Mouse (Mus musculus) liver, postnatal 0 days (tissue): ENCODE measurements around the gene Srek1ip1. TPM values are rescaled to one million over a fixed set of nuclear protein-coding genes. Genes with fewer than 3 reads are reported as not detected.
A peak's percentile ranks its signal among the peaks of the same experiment; 100 is the strongest.

Experiments
- ATAC-seq: fragments of 200-750 bp; cut with Nextera tagmentation; 2 replicates; pipeline ENCODE4 v1.8.0; 2017; ENCODE audit warnings: mild to moderate bottlenecking, moderate library complexity
- DNase-seq: peaks from one replicate; pipeline ENCODE4 v3.0.0-alpha.2; 2016
- H3K27ac ChIP-seq: fragments of 300-500 bp; sonication (generic); 2 replicates; pipeline ENCODE4 v1.5.1; 2014; ENCODE audit warnings: antibody characterized with exemption, moderate library complexity, mild to moderate bottlenecking, low read depth
- H3K27me3 ChIP-seq: fragments of 300-500 bp; sonication (generic); 2 replicates; pipeline ENCODE4 v1.6.1; 2014; ENCODE audit warnings: low read length, control low read depth, mixed read lengths; ENCODE audit not compliant: insufficient read depth
- H3K36me3 ChIP-seq: fragments of 300-500 bp; sonication (generic); replicated peaks from 2 replicates; pipeline ENCODE4 v1.6.1; 2014; ENCODE audit warnings: mild to moderate bottlenecking, control low read depth, low read length, moderate library complexity, mixed read lengths; ENCODE audit not compliant: insufficient read depth
- H3K4me1 ChIP-seq: fragments of 300-500 bp; sonication (generic); 2 replicates; pipeline ENCODE4 v1.6.1; 2014; ENCODE audit warnings: antibody characterized with exemption, mild to moderate bottlenecking, control low read depth; ENCODE audit not compliant: insufficient read depth
- H3K4me2 ChIP-seq: fragments of 300-500 bp; sonication (generic); 2 replicates; pipeline ENCODE4 v1.6.1; 2014; ENCODE audit warnings: low read depth, mild to moderate bottlenecking, low read length, moderate library complexity, mixed read lengths
- H3K4me3 ChIP-seq: fragments of 300-500 bp; sonication (generic); 2 replicates; pipeline ENCODE4 v1.5.1; 2014; ENCODE audit warnings: low read depth, low read length
- H3K9ac ChIP-seq: fragments of 300-500 bp; sonication (generic); replicated peaks from 2 replicates; pipeline ENCODE4 v1.6.1; 2014; ENCODE audit warnings: mild to moderate bottlenecking, moderate library complexity
- H3K9me3 ChIP-seq: fragments of 300-500 bp; sonication (generic); 2 replicates; pipeline ENCODE4 v1.6.1; 2016; ENCODE audit warnings: mild to moderate bottlenecking, control low read depth, low read length, mixed read lengths
- CTCF ChIP-seq: sonication (generic); IDR thresholded peaks from 2 replicates; pipeline ENCODE4 v1.5.1; 2016; ENCODE audit warnings: antibody characterized with exemption, low read depth
- EP300 ChIP-seq: IDR thresholded peaks from 2 replicates; pipeline ENCODE4 v1.6.1; 2016; ENCODE audit warnings: antibody characterized with exemption, low read depth, mild to moderate bottlenecking
- WGBS: fragments of 180-500 bp; shearing (Covaris S2); extraction: QIAGEN DNeasy Blood & Tissue Kit; methylation state at CpG from one replicate; pipeline ENCODE4 v1.1.7; 2014; ENCODE audit not compliant: insufficient replicate concordance; 5-methylcytosine and 5-hydroxymethylcytosine counted together
- polyA plus RNA-seq: library from polyadenylated mRNA; unstranded; fragments of >200 nt; fragmentation: Nextera tagmentation; extraction: Ambion mirVana; gene quantifications from 2 replicates; pipeline ENCODE4 v1.2.1, GENCODE M21; 2015

Srek1ip1 gene
- polyA plus RNA-seq, 1 experiment from 2014 or later = 9.3 TPM

- H3K4me2 ChIP-seq = peak within 1 kb of the TSS; percentile 78
- H3K27ac ChIP-seq = no peak within 1 kb of the TSS
- peak; percentile 32 for DNase-seq
- no peak for TF ChIP-seq EP300
- no peak for TF ChIP-seq CTCF
- H3K4me1 ChIP-seq = no peaks in the 10 kb centered on the region
- 0 out of 2 replicates have a peak, but pooled peaks cover 11% of the 10 kb centered on the region for H3K27me3 ChIP-seq
- H3K9ac ChIP-seq = 0 out of 2 replicates have a peak within 1 kb of the TSS, but pooled peaks have one; percentile 39
- H3K4me3 ChIP-seq = peak within 1 kb of the TSS; percentile 51
- no peaks in the 10 kb centered on the region for H3K9me3 ChIP-seq
- WGBS = 4% methylated on average over 36 of the region's 38 CpGs
- peak; percentile 15 for ATAC-seq
- H3K36me3 ChIP-seq = no peaks in the 10 kb centered on the region
These were observed 71.1 kb downstream of the Srek1ip1 start, which contains the start of gene Shisal2b for GRCm38 (mm10) chr13:104863127-104863979. Shisal2b (minus strand) TSS chr13:104863893.

GRCm38 (mm10) chr13:104866726-104867125 is 74.4 kb downstream of the Srek1ip1 start:
- 70% methylated on average over 5 of the region's 5 CpGs for WGBS
- no peak for TF ChIP-seq CTCF
- no peak for TF ChIP-seq EP300
- Histone ChIP-seq H3K9me3 (no peaks in the 10 kb centered on the region), H3K27me3 (0 out of 2 replicates have a peak, but pooled peaks cover 8% of the 10 kb centered on the region), H3K4me1 (no peaks in the 10 kb centered on the region), H3K4me3 (no peak overlapping the region), H3K4me2 (no peak overlapping the region), H3K27ac (no peak overlapping the region), H3K36me3 (no peaks in the 10 kb centered on the region), H3K9ac (no peak overlapping the region)
- no peak for DNase-seq
- ATAC-seq = no peak

- no peak for TF ChIP-seq CTCF
- TF ChIP-seq EP300 = no peak
- WGBS = 89% methylated on average over 2 of the region's 2 CpGs
- Histone ChIP-seq H3K36me3 (no peaks in the 10 kb centered on the region), H3K4me3 (no peak overlapping the region), H3K4me2 (no peak overlapping the region), H3K9me3 (no peaks in the 10 kb centered on the region), H3K4me1 (no peaks in the 10 kb centered on the region), H3K9ac (no peak overlapping the region), H3K27ac (no peak overlapping the region), H3K27me3 (no peaks in the 10 kb centered on the region)
- DNase-seq (no peak), ATAC-seq (no peak)
These were observed 77.6 kb downstream of the Srek1ip1 start for GRCm38 (mm10) chr13:104869907-104870306.

- WGBS = 56% methylated on average over 4 of the region's 4 CpGs
- no peaks in the 10 kb centered on the region for H3K9me3 ChIP-seq
- H3K36me3 ChIP-seq = no peaks in the 10 kb centered on the region
- no peak for TF ChIP-seq EP300
- TF ChIP-seq CTCF = no peak
- ATAC-seq (no peak), DNase-seq (no peak)
- H3K27me3 ChIP-seq = no peaks in the 10 kb centered on the region
- H3K4me2 ChIP-seq = no peak overlapping the region
- H3K4me3 ChIP-seq = no peak overlapping the region
- no peak overlapping the region for H3K9ac ChIP-seq
- H3K4me1 ChIP-seq = no peaks in the 10 kb centered on the region
- H3K27ac ChIP-seq = no peak overlapping the region
These were observed 86.2 kb downstream of the Srek1ip1 start for GRCm38 (mm10) chr13:104878508-104878907.

- ATAC-seq = no peak
- TF ChIP-seq EP300 (no peak), CTCF (no peak)
These were observed 91.4 kb downstream of the Srek1ip1 start for GRCm38 (mm10) chr13:104883566-104884249.

GRCm38 (mm10) chr13:104886308-104887032 is 94.2 kb downstream of the Srek1ip1 start:
- no peaks in the 10 kb centered on the region for H3K4me1 ChIP-seq
- 60% methylated on average over 8 of the region's 8 CpGs for WGBS
- ATAC-seq (no peak), DNase-seq (no peak)
- no peak overlapping the region for H3K4me3 ChIP-seq
- H3K9me3 ChIP-seq = no peaks in the 10 kb centered on the region
- H3K27ac ChIP-seq = no peak overlapping the region
- H3K36me3 ChIP-seq = no peaks in the 10 kb centered on the region
- H3K27me3 ChIP-seq = no peaks in the 10 kb centered on the region
- H3K9ac ChIP-seq = no peak overlapping the region
- no peak overlapping the region for H3K4me2 ChIP-seq
- TF ChIP-seq EP300 (no peak), CTCF (no peak)

More at GRCm38 (mm10) chr13:104883566-104884249, 91.4 kb downstream of the Srek1ip1 start:
- WGBS = 32% methylated on average over 12 of the region's 16 CpGs
- Histone ChIP-seq H3K9ac (no peak overlapping the region), H3K9me3 (no peaks in the 10 kb centered on the region), H3K27me3 (no peaks in the 10 kb centered on the region), H3K4me3 (no peak overlapping the region), H3K4me1 (no peaks in the 10 kb centered on the region), H3K27ac (no peak overlapping the region), H3K4me2 (no peak overlapping the region), H3K36me3 (no peaks in the 10 kb centered on the region)
- DNase-seq = no peak

Other genes with a start within 250 kb of the Srek1ip1 start
- gene Cwc27, start 24.7 kb downstream of the Srek1ip1 start, polyA plus RNA-seq = 6.6 and 7.8 TPM in 2 replicates
- not detected in 2 replicates for gene Shisal2b, start 71.4 kb downstream of the Srek1ip1 start, polyA plus RNA-seq